Mouse (Mus musculus): ENCODE results near the gene Gm5728.
"Not testable (repeated sequence)": the region's sequence is repeated elsewhere in the genome, so short reads cannot be mapped to it uniquely, and the experiment has no call there.

DNA sequence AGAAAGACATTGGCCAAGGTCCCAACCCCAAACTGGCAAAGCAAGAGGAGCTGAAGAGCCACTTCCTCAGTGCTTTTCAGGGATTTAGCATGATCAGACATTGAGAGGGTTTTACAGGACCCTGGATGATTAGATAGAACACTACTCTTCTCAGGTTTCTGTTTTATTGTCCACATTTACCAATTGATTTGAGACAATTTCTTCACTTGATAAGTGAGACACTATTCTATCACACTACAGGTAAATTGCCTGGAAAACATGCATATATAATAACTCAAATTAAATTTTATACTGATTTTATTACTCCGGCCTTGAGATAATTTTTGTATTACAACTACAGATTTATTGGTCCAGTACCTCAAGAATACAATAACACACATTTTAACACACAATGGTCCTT is at the start of gene Gm5728:
- TF ChIP-seq CTCF (IDR thresholded peaks at IDR 0.05; ENCODE audit: insufficient read depth, low read length); POLR2A (IDR thresholded peaks at IDR 0.05; ENCODE audit: borderline replicate concordance, extremely low read depth, low read depth, low read length): not testable (repeated sequence)
